Mouse (Mus musculus) erythroid progenitor cell, adult 5-6 weeks (primary cell): ENCODE results near the gene Erbb3. TPM values are rescaled to one million over a fixed set of nuclear protein-coding genes. Genes with fewer than 3 reads are reported as not detected.
"Not testable (repeated sequence)": the region's sequence is repeated elsewhere in the genome, so short reads cannot be mapped to it uniquely, and the experiment has no call there.

Experiments
- ATAC-seq: replicated peaks from 2 replicates; pipeline ENCODE4 v1.8.0; 2016; ENCODE audit warnings: moderate number of reproducible peaks, mild to moderate bottlenecking, moderate TSS enrichment, inconsistent platforms; ENCODE audit not compliant: poor library complexity, low FRiP score, severe bottlenecking
- total RNA-seq, 2 experiments: library from RNA; stranded (forward) in 1 of 2; stranded (reverse) in 1 of 2; fragments of 150-400 nt in 1 of 2; fragments of 186-747, 209-891 nt in 1 of 2; gene quantifications; 2 replicates each; pipeline versions ENCODE4 v1.2.3 to v1.2.4; 2015 to 2017; ENCODE audit warnings: low replicate concordance in 2 of 2

Erbb3 gene
- 0.84 and 1.1 TPM in 2 replicates for total RNA-seq (2015; ENCODE audit: low replicate concordance)
- total RNA-seq (2017; ENCODE audit: low replicate concordance), result 0.39 and 0.53 TPM in 2 replicates

GRCm38 (mm10) chr10:128589464-128590192 lies at the start of gene Erbb3:
Erbb3 (minus strand) TSS chr10:128589652.
- 0 out of 2 replicates have a peak, but pooled peaks have one; percentile 31 for ATAC-seq

DNA sequence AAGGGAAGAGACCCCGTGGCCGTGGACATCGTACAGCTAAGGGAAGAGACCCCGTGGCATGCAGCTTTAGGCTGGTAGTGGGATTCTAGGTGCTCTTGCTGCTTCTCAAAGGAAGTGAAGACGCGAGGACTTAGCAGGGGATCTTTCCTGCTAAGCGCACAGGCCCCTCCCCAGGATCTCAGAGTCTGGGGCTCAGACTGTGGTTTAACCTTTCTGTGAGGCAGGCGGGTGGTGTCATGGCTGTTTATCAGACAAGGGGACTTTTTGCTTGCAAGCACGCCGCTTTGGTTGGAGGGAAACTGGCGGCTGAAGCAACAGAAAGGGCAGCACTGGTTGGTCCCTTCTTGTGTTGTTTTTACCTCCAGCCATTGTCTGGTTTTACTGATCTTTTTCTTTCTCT lies 47.6 kb upstream of the Erbb3 start:
- ATAC-seq, result 0 out of 2 replicates have a peak, but pooled peaks have one; percentile 41

DNA sequence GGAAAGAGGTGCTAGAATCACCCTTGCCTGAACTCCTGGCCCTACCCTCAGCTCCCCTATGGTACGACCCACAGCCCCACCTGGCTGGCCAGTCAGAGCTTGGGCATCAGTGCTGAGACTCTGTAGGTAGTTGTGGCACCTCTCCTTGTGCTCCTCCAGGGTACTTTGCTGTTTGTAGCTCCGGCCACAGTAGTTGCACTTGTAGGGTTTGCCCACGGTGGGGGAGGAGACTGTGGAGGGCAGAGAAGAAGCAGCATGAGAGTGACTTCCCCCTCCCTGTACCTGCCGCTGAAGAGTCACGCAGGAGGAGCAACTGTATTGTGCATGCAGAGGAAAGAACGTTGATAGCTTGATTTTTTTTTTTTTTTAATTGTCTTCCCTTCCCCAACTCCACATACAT lies 47.1 kb upstream of the Erbb3 start:
- ATAC-seq, result no peak

DNA sequence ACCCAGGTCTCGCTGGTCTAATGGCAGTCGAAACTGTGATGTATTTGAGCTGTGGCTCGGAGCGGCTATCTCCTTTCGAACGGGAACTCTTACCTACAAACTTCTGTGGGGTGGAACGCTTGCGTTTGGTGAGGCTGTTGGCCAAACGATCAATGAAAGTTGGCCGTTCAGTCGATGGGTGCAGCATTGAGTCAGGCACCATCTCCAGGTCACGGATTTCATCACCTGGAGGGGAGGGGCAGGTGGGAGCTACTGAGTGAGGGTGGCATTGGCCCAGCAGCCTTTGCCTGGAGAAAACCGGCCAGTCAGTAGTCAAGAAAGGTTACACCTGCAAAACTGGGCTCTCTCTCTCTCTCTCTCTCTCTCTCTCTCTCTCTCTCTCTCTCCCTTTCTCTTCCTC lies 46.2 kb upstream of the Erbb3 start:
- ATAC-seq, result no peak

- ATAC-seq, result no peak
These were observed 42.1 kb upstream of the Erbb3 start for GRCm38 (mm10) chr10:128631571-128631970.

DNA sequence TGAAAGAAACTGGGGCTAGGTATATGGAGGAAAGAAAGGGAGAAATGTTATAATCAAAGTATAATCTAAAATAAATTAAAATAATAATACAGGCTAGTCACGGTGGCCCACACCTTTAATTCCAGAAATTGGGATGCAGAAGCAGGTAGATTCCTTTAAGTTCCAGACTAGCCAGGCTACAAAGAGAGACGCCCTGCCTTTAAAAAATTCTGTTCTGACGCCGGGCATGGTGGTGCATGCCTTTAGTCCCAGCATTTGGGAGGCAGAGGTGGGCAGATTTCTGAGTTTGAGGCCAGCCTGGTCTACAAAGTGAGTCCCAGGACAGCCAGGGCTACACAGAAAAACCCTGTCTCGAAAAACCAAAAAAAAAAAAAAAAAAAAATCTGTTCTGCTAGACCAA lies 40.9 kb upstream of the Erbb3 start:
- not testable (repeated sequence) for ATAC-seq

- ATAC-seq, result peak; percentile 71
These were observed 40.3 kb upstream of the Erbb3 start for GRCm38 (mm10) chr10:128629746-128630145.

GRCm38 (mm10) chr10:128627398-128628317 lies 38.2 kb upstream of the Erbb3 start:
- ATAC-seq, result 0 out of 2 replicates have a peak, but pooled peaks have one; percentile 16

DNA sequence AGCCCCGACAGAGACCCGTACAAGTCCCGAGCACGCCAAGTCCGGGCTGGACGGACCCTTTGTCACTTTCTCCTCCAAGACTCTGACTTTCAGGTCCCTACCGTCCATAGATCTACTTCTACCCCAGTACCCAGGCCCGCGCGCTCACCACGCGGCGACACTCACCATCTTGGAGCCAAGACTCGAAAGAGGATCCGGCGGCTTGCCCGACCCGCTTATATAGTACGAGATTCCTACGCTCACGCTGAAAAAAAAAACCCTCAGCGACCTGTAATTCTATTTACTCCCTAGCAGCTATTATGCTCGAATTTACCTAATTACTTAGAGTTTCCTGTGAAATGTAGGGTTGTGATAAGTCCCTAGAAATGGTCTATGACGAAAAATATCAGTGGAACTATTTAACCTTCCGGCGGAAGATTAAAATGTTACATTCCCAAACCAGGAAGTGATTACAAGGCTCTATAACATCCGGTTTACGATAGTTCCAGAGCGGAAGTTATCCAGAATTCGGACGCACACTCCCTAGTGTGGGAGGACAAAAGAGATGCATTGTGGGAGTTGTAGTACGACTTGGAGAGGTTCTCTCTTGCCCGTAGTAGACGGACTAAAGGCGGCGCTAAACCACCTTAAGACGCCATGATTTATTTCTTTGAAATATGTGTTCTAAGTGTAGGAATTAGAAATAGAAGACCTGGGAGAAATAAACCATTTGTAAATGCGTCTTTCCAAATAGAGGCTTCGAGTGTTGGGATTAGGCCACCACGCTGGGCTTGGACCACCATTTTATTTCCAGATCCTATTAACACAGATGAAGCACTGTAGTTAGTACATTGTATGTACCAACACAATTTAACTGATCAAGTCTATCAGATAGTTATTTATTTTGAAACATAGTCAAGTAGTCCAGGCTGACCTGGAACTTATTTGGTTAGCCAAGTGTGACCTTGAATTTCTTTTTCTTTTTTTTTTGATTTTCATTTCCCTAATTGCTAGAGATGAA lies 37.2 kb upstream of the Erbb3 start, which contains the start of gene Rps26:
Gene Rps26, minus strand, starts transcription at position 437 of the 1,000 bp plus-strand sequence.
- peak; percentile 87 for ATAC-seq

DNA sequence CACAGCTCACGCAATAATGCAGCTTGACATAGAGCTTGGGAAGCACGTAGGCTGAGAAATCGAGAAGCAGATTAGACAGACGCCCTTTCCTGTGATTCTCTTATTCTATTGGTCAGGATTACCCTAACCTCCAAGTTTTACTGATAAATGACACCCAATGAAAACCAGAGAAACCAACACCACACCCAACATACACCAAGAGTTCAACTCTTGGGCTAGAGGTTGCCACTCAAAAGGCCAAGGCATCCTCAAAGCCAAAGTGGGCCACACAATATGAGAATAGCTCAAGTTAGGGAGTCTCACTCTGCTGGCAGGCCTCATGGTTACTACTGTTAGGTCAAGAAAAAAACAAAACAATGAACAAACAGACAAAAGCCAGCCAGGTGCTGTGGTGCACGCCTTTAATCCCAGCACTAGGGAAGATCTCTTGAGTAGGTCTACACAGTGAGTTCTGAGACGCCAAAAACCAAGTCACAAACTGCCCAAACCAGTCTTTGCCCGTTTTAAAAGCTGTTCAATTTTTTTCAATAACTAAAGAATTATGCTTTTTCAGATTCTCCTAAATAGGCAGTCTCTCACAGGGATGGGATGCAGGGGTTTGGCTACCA lies 35.9 kb upstream of the Erbb3 start:
- peak; percentile 55 for ATAC-seq

GRCm38 (mm10) chr10:128623106-128623613 lies 33.7 kb upstream of the Erbb3 start:
- ATAC-seq, result not testable (repeated sequence)

DNA sequence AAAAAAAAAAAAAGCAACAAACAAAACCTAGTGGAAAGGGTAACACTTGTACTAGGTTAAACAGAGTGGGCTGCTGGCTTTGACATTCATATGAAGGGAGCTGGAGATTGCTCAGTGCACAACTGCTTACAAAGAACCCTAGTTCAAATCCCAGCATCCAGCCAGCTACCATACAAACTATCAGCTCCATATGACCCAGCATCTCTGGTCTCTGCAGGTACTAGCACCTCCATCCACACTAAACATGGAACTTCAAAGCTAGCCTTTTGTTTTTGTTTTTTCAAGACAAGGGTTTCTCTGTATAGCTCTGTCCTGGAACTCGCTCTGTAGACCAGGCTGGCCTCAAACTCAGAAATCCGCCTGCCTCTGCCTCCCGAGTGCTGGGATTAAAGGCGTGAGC lies 33.2 kb upstream of the Erbb3 start:
- no peak for ATAC-seq

GRCm38 (mm10) chr10:128621986-128622520 lies 32.6 kb upstream of the Erbb3 start:
- no peak for ATAC-seq

DNA sequence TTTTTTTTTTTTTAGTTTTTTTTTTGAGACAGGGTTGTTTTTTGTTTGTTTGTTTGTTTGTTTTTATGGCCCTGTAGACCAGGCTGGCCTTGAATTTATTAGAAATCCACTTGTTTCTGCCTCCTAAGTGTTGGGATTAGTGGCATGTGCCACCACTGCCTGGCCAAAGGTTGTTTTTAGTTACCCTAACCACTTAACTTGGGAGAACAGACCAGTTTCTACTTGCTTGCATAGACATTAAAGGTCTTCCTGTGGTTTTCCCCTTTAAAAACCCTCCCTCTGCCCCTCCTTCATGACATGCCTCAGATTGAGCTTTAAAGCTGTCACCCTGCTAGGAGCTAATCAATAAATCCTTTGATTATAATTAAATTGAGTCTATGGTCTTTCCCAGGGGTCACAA lies 30.8 kb upstream of the Erbb3 start:
- no peak for ATAC-seq

DNA sequence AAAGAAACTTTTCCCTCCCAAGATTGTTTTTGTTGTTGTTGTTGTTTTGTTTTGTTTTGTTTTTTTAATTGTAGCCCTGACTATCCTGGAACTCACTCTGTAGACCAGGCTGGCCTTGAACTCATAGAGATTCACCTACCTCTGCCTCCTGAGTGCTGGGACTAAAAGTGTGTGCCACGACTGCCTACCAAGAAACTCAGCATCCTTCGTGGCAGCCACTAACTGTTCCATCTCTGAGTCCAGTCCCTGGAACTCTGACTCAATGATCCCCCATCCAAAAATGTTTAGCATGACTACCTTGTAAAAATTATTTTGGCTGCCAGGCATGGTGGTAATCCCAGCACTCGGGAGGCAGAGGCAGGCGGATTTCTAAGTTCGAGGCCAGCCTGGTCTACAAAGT lies 29.7 kb upstream of the Erbb3 start:
- not testable (repeated sequence) for ATAC-seq

DNA sequence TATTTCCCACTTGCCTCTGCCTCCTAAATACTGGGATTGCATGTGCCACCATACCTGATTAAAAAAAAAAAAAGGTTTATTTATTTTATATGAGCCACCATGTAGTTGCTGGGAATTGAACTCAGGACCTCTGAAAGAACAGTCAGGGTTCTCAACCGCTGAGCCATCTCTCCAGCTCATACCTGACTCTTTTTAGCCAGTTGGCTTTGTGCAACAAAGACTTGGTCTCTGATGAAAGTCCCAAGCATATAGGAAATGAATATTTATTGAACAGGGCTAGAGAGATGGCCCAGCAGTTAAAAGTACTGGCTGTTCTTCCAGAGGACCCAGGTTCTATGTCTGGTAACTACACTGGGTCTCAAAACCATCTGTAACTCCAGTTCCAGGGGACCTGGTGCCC lies 29.1 kb upstream of the Erbb3 start:
- no peak for ATAC-seq

- ATAC-seq, result not testable (repeated sequence)
These were observed 26.5 kb upstream of the Erbb3 start for GRCm38 (mm10) chr10:128615798-128616448.

- ATAC-seq, result no peak
These were observed 25.5 kb upstream of the Erbb3 start for GRCm38 (mm10) chr10:128614934-128615333.
